Mouse (Mus musculus) adrenal gland, postnatal 14 days (tissue): ENCODE data around the gene Bcar1. TPM values are rescaled to one million over a fixed set of nuclear protein-coding genes. Genes with fewer than 3 reads are reported as not detected.

Experiments
- DNase-seq: peaks from one replicate; pipeline ENCODE4 v3.0.0; 2021; ENCODE audit warnings: mixed read lengths
- total RNA-seq: library from RNA; stranded (reverse); gene quantifications from 2 replicates; pipeline ENCODE4 v1.2.3, GENCODE M21; 2021

Bcar1 gene
- total RNA-seq, 1 experiment from 2014 or later = 59.6 TPM

GRCm38 (mm10) chr8:111714295-111714694 lies 29.3 kb downstream of the Bcar1 start:
- DNase-seq = no peak

- peak; percentile 5 for DNase-seq
Measured at GRCm38 (mm10) chr8:111713817-111714216, 29.8 kb downstream of the Bcar1 start.

GRCm38 (mm10) chr8:111713291-111713690 lies 30.3 kb downstream of the Bcar1 start:
- no peak for DNase-seq

GRCm38 (mm10) chr8:111712588-111712987 lies 31.0 kb downstream of the Bcar1 start:
- DNase-seq = peak; percentile 88

GRCm38 (mm10) chr8:111712135-111712534 lies 31.5 kb downstream of the Bcar1 start:
- peak; percentile 8 for DNase-seq

DNA sequence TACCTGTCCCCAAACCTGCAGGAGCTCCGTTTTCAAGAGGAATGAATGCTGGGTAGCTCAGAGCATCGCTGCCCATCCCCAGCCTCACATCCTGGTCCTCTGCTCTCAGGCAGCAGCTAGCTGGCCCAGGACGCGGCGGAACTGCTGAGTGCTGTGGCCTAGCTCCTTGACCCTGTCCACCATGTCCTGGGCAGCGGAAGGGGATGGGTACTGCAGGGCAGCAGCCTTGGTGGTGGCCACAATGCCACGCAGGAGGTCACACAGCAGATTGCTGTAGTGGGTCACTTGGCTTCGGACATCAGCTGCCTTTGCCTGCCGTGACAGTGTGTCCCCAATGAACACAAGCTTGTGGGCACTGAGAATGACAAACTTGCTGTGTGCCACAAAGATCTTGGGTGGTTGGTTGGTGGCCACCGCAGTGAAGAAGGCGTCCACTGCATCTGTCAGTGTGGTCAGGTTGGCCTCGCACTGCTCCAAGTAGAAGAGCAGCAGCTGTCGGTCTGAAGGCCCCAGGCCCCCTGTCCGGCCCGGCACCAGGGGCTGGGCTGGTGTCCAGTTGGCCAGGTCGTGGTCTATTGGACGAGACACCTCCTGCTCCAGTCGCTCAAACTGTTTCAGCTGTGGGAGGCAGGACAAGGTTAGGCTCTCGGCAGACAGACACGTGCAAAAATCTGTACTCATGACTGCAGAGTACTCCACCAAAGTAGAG lies 32.7 kb downstream of the Bcar1 start:
- no peak for DNase-seq

- DNase-seq = peak; percentile 29
Measured at GRCm38 (mm10) chr8:111709223-111709622, 34.4 kb downstream of the Bcar1 start.

DNA sequence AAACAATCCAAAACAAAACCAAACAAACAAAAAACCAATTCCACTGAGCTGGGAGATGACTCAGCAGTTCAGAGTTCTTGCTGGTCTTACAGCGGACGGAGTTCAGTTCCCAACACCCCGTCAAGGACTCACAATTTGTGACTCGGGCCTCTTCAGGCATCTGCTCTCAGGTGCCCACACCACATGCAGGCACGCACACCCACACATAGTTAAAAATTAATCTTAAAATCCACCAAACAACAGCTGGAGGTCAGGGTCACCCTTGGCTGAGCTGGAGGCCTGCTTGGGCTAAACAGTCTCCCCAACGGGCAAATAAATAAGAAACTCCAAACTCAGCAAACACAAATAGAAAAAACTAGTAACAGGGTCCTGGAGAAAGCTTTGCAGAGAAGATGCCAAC lies 35.3 kb downstream of the Bcar1 start:
- peak; percentile 24 for DNase-seq

DNA sequence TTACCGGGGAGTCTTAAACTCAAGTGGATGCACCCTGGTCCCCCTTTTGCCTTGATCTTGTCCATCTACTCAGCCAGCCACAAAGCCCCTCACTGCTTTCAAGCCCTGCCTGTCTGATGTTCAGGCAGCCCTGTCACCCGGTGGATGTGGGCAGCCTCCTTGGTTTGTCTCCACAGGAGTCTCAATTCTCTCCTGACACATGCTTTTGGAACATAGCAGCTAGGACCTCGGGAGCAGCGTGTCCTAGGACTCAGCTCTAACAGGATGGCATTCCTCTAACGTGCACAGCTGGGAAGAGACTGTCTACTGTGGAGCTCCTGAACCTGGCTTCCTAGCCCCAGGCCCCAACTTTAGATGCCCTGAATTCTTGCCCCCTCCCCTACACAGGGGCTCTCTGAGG lies 37.9 kb downstream of the Bcar1 start:
- DNase-seq = no peak

GRCm38 (mm10) chr8:111705222-111705621 lies 38.4 kb downstream of the Bcar1 start:
- DNase-seq = peak; percentile 19

- no peak for DNase-seq
Measured at GRCm38 (mm10) chr8:111704585-111704984, 39.0 kb downstream of the Bcar1 start.

- DNase-seq = peak; percentile 8
Measured at GRCm38 (mm10) chr8:111701380-111701779, 42.2 kb downstream of the Bcar1 start.

GRCm38 (mm10) chr8:111700740-111701139 lies 42.9 kb downstream of the Bcar1 start:
- no peak for DNase-seq

GRCm38 (mm10) chr8:111700201-111700600 lies 43.4 kb downstream of the Bcar1 start:
- DNase-seq = no peak

DNA sequence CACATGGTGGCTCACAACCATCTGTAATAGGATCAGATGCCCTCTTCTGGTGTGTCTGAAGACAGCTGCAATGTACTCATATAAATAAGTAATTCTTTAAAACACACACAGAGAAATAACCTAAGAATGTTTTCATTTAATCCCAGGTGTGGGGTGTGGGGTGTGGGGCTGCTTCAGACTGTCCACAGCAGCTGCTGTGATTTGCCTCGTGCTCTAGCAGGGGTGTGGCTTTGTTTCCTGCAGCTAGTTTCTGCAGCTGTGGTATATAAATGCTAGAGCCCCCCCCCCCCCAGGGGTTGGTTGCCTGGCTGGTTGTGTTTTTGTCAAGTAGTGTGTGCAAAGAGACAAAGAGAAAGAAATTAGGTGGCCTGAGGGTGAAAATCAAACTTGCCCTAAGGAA lies 44.6 kb downstream of the Bcar1 start:
- no peak for DNase-seq

DNA sequence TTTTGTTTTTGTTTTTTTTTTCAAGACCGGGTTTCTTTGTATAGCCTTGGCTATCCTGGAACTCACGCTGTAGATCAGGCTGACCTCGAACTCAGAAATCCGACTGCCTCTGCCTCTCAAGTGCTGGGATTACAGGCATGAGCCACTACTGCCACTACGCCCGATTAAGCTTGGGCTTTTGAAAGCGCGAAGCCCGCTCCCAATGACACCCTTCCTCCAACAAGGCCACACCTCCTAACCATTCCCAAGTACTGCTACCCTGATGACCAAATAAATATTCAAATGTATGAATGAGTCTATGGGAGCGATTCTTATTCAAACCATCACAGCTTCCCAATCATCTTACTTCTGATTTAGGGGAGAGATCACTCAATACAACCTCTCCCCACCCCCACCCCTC lies 46.0 kb downstream of the Bcar1 start:
- no peak for DNase-seq

- no peak for DNase-seq
Measured at GRCm38 (mm10) chr8:111695441-111695840, 48.2 kb downstream of the Bcar1 start.

DNA sequence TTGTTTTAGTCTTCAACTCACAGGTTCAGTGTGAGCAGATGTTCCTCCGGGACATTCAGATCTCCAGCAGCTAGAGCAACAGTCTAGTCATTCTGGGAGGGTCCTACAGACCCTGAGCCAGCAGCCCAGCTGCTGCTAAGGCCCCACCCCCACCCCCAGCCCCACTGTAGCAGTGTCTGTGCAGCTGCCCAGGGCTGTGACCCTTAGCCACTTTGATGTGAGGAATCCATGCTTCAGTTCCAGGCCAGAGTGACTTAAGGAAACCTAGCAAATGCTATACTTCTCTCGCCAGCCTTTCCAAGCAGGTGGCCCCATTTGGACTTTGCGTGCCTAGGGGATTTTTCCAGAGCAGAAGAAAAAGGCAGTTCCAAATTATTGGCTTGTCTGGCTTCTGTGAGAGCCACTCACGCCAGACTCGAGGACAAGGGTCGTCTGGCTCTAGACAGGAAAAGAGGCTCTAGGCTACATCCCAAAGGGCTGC lies 50.3 kb downstream of the Bcar1 start:
- DNase-seq = no peak

- DNase-seq = no peak
Measured at GRCm38 (mm10) chr8:111690960-111691445, 52.6 kb downstream of the Bcar1 start, which contains the start of gene Ctrb1. TSS of gene Ctrb1 (minus strand) at chr8:111691010.

DNA sequence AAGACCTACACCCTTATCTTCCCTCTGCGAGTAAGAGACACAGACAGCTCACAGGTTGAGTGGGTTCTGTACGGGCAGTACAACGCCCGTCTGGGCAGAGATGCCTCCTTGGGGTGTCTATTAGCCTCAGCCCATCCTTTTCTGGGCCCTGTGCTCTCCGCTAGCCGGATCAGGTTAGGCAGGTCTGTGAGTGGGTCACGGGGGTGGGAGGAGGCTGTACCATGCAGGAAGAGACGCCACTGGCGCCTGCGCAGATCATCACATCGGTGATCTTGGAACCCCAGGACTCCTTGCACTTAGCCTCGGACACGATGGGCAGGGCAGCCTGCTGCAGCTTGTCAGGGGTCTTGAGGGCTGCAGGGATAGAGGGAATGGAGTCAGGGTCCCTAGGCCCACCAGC lies 56.7 kb downstream of the Bcar1 start:
- no peak for DNase-seq

GRCm38 (mm10) chr8:111682521-111682920 lies 61.1 kb downstream of the Bcar1 start:
- DNase-seq = no peak

DNA sequence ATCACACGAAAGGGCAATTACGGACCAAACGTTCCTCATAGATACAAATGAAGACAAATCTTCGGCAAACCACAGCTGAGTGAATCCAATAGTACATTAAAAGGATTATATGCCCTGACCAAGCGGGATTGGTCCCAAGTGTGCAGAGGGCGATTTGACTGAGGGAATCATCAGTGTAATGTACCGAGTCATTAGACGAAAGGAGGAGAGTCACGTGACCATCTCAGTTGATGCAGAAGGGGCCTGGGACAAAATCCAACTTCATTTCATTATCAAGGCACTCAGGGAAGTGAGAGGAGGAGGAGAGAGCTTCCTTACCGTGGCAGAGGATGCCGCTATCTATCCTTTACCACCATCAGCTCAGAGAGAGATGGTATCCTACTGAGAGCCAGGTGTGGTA lies 62.5 kb downstream of the Bcar1 start:
- DNase-seq = no peak

GRCm38 (mm10) chr8:111680423-111681028 lies 63.1 kb downstream of the Bcar1 start:
- DNase-seq = peak; percentile 30

- no peak for DNase-seq
Measured at GRCm38 (mm10) chr8:111678848-111679247, 64.8 kb downstream of the Bcar1 start.
